30 mouse cellular contexts compared by ENCODE assay signal in the genomic region with DNA sequence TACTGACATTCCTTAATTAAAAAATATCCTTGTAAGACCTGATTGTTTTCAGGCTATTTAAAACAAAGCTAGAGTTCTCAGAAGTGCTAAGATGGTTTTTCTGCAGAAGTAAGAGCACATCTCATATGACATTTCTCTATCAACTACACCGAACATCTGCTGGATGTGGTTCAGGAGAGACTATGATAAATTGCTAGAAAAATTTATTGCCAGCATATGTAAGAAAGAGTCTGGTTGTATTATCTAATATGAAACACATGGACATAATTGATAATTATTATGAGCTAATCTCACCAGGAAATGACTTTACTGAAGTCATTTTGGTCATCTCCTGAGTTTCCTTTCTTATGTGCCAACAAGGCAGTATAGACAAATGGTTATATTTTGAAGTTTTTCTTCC.
DNase-seq lines count a peak whose midpoint lies in the region; ATAC-seq and TF ChIP-seq lines count a peak whose summit lies in the region.
"Had no signal": no experiment of that assay in that cellular context is flagged by ENCODE, and none has a peak within 500 bp of the region (broad histone marks: within the 10 kb centered on the region; RNA-seq: fewer than 3 reads in every experiment).

No protein-coding gene starts in this region.

- H3K27me3 ChIP-seq in liver, embryonic 14.5 days (ENCODE audit: control insufficient read depth, insufficient read depth, low read length), result no peaks in the 10 kb centered on the region
- H3K27me3 ChIP-seq in MEL (ENCODE audit: control insufficient read depth in 1 of 2, insufficient read depth in 2 of 2, low read length in 2 of 2), result no peaks in the 10 kb centered on the region
- H3K27me3 ChIP-seq: CH12.LX; embryonic facial prominence, embryonic 12.5 days; embryonic facial prominence, embryonic 15.5 days; forebrain, embryonic 13.5 days; hindbrain, embryonic 12.5 days; intestine, embryonic 15.5 days had no signal

- H3K9me3 ChIP-seq in liver, embryonic 14.5 days (ENCODE audit: control insufficient read depth, low read length), result no peaks in the 10 kb centered on the region
- no peaks in the 10 kb centered on the region for H3K9me3 ChIP-seq in MEL (replicated peaks; ENCODE audit: insufficient read depth, low read length)
- H3K9me3 ChIP-seq: embryonic facial prominence, embryonic 12.5 days; embryonic facial prominence, embryonic 15.5 days; forebrain, embryonic 13.5 days; hindbrain, embryonic 12.5 days; intestine, embryonic 15.5 days had no signal

- H3K36me3 ChIP-seq in liver, embryonic 14.5 days (replicated peaks; ENCODE audit: control insufficient read depth, insufficient read depth, low read depth), result no peaks in the 10 kb centered on the region
- peaks cover 0 to 10% of the 10 kb centered on the region in 2 experiments; a peak in 2 of 4 replicates for H3K36me3 ChIP-seq in MEL (ENCODE audit: control insufficient read depth in 1 of 2, insufficient read depth in 2 of 2, low read length in 2 of 2)
- H3K36me3 ChIP-seq: embryonic facial prominence, embryonic 12.5 days; embryonic facial prominence, embryonic 15.5 days; forebrain, embryonic 10.5 days; G1E; hindbrain, embryonic 12.5 days; intestine, embryonic 15.5 days had no signal

- TF ChIP-seq RAD21 in MEL (IDR thresholded peaks at IDR 0.05; ENCODE audit: low read depth, low read length), result no peak

- no peak overlapping the region for H3K9ac ChIP-seq in liver, embryonic 14.5 days (replicated peaks)
- no peak overlapping the region for H3K9ac ChIP-seq in MEL (ENCODE audit: control insufficient read depth, low read depth, low read length, poor library complexity, severe bottlenecking)
- H3K9ac ChIP-seq: embryonic facial prominence, embryonic 12.5 days; embryonic facial prominence, embryonic 15.5 days; forebrain, embryonic 13.5 days; hindbrain, embryonic 12.5 days; intestine, embryonic 15.5 days had no signal

- H3K27ac ChIP-seq in liver, embryonic 14.5 days, result no peak overlapping the region
- no peak overlapping the region for H3K27ac ChIP-seq in MEL (ENCODE audit: control insufficient read depth, low read depth, low read length)
- H3K27ac ChIP-seq: embryonic facial prominence, embryonic 12.5 days; embryonic facial prominence, embryonic 15.5 days; forebrain, embryonic 10.5 days; forebrain, embryonic 13.5 days; heart, adult 2 months; hindbrain, embryonic 12.5 days; intestine, embryonic 15.5 days had no signal

- TF ChIP-seq POLR2A in MEL (IDR thresholded peaks at IDR 0.05; ENCODE audit: control insufficient read depth in 1 of 2, insufficient read depth in 1 of 2, low read depth in 1 of 2, low read length in 2 of 2, poor library complexity in 1 of 2), result no peak

- 0 out of 2 replicates have a peak, but pooled peaks have one; percentile 23 for ATAC-seq in liver, embryonic 14.5 days (ENCODE audit: insufficient read depth)
- ATAC-seq in common myeloid progenitor, adult 5-6 weeks (replicated peaks; ENCODE audit: low read depth, poor library complexity, severe bottlenecking), result peak; percentile 66
- peak; percentile 58 for ATAC-seq in megakaryocyte progenitor cell, adult 5-6 weeks (replicated peaks; ENCODE audit: poor library complexity)
- ATAC-seq: activated CD4-positive, CD25-positive, alpha-beta regulatory T cell, adult 4 months; forebrain, embryonic 13.5 days; forebrain, embryonic 16.5 days; hindbrain, embryonic 16.5 days; intestine, embryonic 15.5 days had no signal

- H3K79me2 ChIP-seq in MEL (ENCODE audit: control insufficient read depth, insufficient read depth, low read length, poor library complexity), result no peaks in the 10 kb centered on the region

- 55% methylated on average over 1 of the region's 1 CpGs for WGBS in liver, embryonic 14.5 days (ENCODE audit: insufficient replicate concordance)

- H3K4me2 ChIP-seq in liver, embryonic 14.5 days (ENCODE audit: low read depth), result no peak overlapping the region
- H3K4me2 ChIP-seq: embryonic facial prominence, embryonic 12.5 days; embryonic facial prominence, embryonic 15.5 days; forebrain, embryonic 13.5 days; heart, embryonic 11.5 days; hindbrain, embryonic 12.5 days; intestine, embryonic 15.5 days had no signal

- no peak for TF ChIP-seq EP300 in liver, embryonic 14.5 days (IDR thresholded peaks at IDR 0.05; ENCODE audit: low read depth)
- peak; percentile 78 to 89 for TF ChIP-seq EP300 in MEL (IDR thresholded peaks at IDR 0.05; ENCODE audit: low read depth in 1 of 2, low read length in 2 of 2)

- no peak for DNase-seq in liver, embryonic 14.5 days (ENCODE audit: low read depth in 3 of 3, low spot score in 3 of 3)
- DNase-seq in liver, result no peak
- peak; percentile 56 for DNase-seq in MEL (ENCODE audit: low read depth, low spot score)
- DNase-seq in heart, adult 9 months (ENCODE audit: low spot score in 2 of 2), result no peak
- no peak for DNase-seq in thymus, postnatal 36 days
- DNase-seq: adrenal gland, adult 8-10 months; adrenal gland, postnatal 25 days; B cell, adult 2 months; cerebellum, adult 11-12 months; cerebellum, adult 9-10 months; cerebellum, postnatal 14 days; embryo, embryonic 11 days; gastrocnemius, postnatal 10 days; gastrocnemius, postnatal 36 days; heart, adult 2 months had no signal

- TF ChIP-seq CTCF in liver, embryonic 14.5 days (IDR thresholded peaks at IDR 0.05; ENCODE audit: low read depth), result no peak
- TF ChIP-seq CTCF in MEL (IDR thresholded peaks at IDR 0.05 in 2 of 3, conservative IDR thresholded peaks at IDR 0.05 in 1 of 3; ENCODE audit: control insufficient read depth in 1 of 3, insufficient read depth in 1 of 3, low read depth in 2 of 3, low read length in 3 of 3, poor library complexity in 1 of 3, severe bottlenecking in 1 of 3), result no peak

- no peak overlapping the region for H3K4me3 ChIP-seq in liver, embryonic 14.5 days (ENCODE audit: insufficient read depth in 1 of 2, low read depth in 2 of 2, low read length in 2 of 2)
- H3K4me3 ChIP-seq in MEL (ENCODE audit: control insufficient read depth in 1 of 2, insufficient read depth in 1 of 2, low read depth in 2 of 2, low read length in 2 of 2), result no peak overlapping the region
- H3K4me3 ChIP-seq: embryonic facial prominence, embryonic 12.5 days; embryonic facial prominence, embryonic 15.5 days; erythroblast, embryonic 14.5 days; forebrain, embryonic 10.5 days; forebrain, embryonic 13.5 days; heart, adult 2 months; hindbrain, embryonic 12.5 days; intestine, embryonic 15.5 days had no signal

- H3K4me1 ChIP-seq in liver, embryonic 14.5 days (replicated peaks; ENCODE audit: control insufficient read depth in 2 of 2, insufficient read depth in 2 of 2, low read length in 1 of 2), result no peaks in the 10 kb centered on the region
- H3K4me1 ChIP-seq in MEL (ENCODE audit: control insufficient read depth in 1 of 2, insufficient read depth in 2 of 2, low read length in 2 of 2), result peaks cover 5 to 8% of the 10 kb centered on the region in 2 experiments; a peak in 3 of 4 replicates
- H3K4me1 ChIP-seq: embryonic facial prominence, embryonic 12.5 days; embryonic facial prominence, embryonic 15.5 days; forebrain, embryonic 10.5 days; forebrain, embryonic 13.5 days; hindbrain, embryonic 12.5 days; intestine, embryonic 15.5 days had no signal

TF ChIP-seq in MEL, 35 proteins besides CTCF, POLR2A, EP300 and RAD21:
- TF ChIP-seq TAL1 (IDR thresholded peaks at IDR 0.05; ENCODE audit: low read length) (0 out of 2 replicates have a peak, but pooled peaks have one; percentile 22), RCOR1 (IDR thresholded peaks at IDR 0.05; ENCODE audit: low read depth, low read length) (peak; percentile 50; the same call in 1 of the 2 replicates), UBTF (IDR thresholded peaks at IDR 0.05; ENCODE audit: borderline replicate concordance, insufficient read depth, low read depth, low read length) (no peak), MYC (IDR thresholded peaks at IDR 0.05; ENCODE audit: low read depth, low read length) (no peak), USF2 (IDR thresholded peaks at IDR 0.05; ENCODE audit: borderline replicate concordance in 1 of 2, insufficient read depth in 1 of 2, low read depth in 1 of 2, low read length in 2 of 2) (no peak), MEF2A (IDR thresholded peaks at IDR 0.05; ENCODE audit: extremely low read depth, insufficient replicate concordance, low read depth, low read length, poor library complexity, severe bottlenecking) (no peak), ETS1 (IDR thresholded peaks at IDR 0.05; ENCODE audit: low read depth, low read length) (peak; percentile 96), ZMIZ1 (IDR thresholded peaks at IDR 0.05; ENCODE audit: low read depth, low read length) (no peak), ELF1 (IDR thresholded peaks at IDR 0.05; ENCODE audit: low read depth, low read length) (no peak), CHD1 (IDR thresholded peaks at IDR 0.05; ENCODE audit: low read depth, low read length) (no peak), TCF12 (IDR thresholded peaks at IDR 0.05; ENCODE audit: low read depth, low read length) (peak; percentile 91), SIN3A (IDR thresholded peaks at IDR 0.05; ENCODE audit: low read length) (peak; percentile 70), GATA1 (IDR thresholded peaks at IDR 0.05; ENCODE audit: low read depth, low read length) (peak; percentile 71), ZC3H11A (IDR thresholded peaks at IDR 0.05; ENCODE audit: low read depth, low read length) (0 out of 2 replicates have a peak, but pooled peaks have one; percentile 12)
